Mouse (Mus musculus) lung, postnatal 0 days (tissue): ENCODE data around the gene Efcab11.

Experiments used
- CTCF ChIP-seq: IDR thresholded peaks from 2 replicates; pipeline ENCODE4 v1.5.1; 2016; ENCODE audit warnings: antibody characterized with exemption, mild to moderate bottlenecking
- EP300 ChIP-seq: IDR thresholded peaks from 2 replicates; pipeline ENCODE4 v1.6.1; 2016; ENCODE audit warnings: antibody characterized with exemption, mild to moderate bottlenecking, control low read depth

DNA sequence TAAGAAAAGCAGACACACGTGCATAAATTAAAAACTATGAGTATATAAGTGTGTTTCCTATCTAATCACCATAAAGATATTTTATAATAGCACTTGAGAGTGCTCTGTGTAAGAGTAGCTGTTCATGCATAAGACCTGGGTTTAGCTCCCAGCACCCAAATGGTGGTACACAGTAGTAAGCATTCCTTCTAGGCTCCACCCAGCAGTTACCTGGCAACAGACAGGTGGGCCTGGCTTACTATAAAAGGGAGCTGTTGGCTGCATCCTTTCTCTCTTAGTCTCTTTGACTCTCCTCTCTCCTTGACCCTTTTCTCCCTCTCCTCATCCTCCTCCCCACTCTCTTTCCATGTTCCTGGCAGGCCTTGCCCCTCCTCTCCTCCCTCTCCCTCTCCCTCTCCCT is 15.4 kb downstream of the Efcab11 start:
- TF ChIP-seq CTCF, result no peak
- no peak for TF ChIP-seq EP300
